Mouse (Mus musculus): ENCODE measurements around the gene Slc15a3. TPM values are rescaled to one million over a fixed set of nuclear protein-coding genes. Genes with fewer than 3 reads are reported as not detected.

Slc15a3 gene
- polyA plus RNA-seq, 1 experiment from 2014 or later, result 0.29 TPM

DNA sequence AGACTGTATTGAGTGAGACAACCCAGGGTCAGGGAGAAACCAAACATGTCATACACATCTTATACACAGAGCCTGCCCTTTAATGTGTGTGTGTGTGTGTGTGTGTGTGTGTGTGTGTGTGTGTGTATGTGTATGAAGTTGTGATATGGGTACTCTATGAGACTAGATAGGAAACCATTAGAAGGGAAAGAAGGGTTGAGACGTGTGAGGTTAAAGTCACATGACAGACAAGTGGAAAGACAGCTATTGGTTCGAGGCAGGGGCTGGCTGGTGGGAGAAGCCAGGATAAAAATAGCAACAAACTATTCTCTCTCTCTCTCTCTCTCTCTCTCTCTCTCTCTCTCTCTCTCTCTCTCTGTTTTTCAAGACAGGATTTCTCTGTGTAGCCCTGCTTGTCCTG lies 23.1 kb upstream of the Slc15a3 start:
- Histone ChIP-seq H3K27ac (no peak overlapping the region), H3K27me3 (ENCODE audit: control insufficient read depth, insufficient read depth, low read length) (no peaks in the 10 kb centered on the region), H3K4me3 (replicated peaks; ENCODE audit: low read length) (no peak overlapping the region), H3K9ac (no peak overlapping the region), H3K36me3 (replicated peaks; ENCODE audit: control insufficient read depth, insufficient read depth) (no peaks in the 10 kb centered on the region), H3K4me2 (replicated peaks) (no peak overlapping the region), H3K9me3 (ENCODE audit: control insufficient read depth, low read length) (no peaks in the 10 kb centered on the region), H3K4me1 (replicated peaks; ENCODE audit: control insufficient read depth, insufficient read depth, low read length) (no peaks in the 10 kb centered on the region)
- ATAC-seq (ENCODE audit: low FRiP score), result no peak
- WGBS, result 76% methylated on average over 2 of the region's 2 CpGs
- DNase-seq (ENCODE audit: low spot score), result no peak

DNA sequence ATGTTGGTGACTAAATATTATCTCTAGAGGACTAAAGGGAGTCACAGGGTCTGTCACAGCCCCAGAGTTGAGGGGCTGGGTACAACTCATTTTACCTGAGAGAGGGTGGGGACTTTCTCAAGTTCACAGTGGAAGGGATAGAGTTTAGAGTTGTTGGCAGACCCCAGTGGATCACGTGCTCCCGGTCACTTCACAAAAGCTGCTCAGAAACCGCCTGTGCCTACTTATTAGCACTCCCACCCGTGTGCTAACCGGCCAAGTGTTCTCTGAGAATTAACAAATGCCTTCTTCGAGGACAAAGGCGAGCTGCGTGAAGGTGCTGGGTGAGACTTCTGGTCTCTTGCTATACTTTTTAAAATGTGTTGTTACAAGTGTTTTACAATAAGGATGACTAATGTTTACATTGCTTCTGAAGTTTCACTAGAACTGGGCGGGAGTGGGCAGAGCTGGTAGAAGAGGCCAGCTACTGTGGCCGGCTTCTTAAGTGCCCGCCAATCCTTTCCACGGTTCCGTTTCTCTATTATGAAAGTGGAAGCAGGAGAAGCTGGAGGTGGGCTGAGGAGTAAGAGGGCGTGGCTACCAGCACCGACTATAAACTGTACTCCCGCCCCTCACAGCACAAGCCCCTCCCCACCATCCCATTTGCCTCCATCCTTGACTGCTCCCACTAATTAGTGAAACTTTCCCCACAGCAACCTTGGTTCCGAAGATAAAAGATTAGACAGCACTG lies 21.1 kb upstream of the Slc15a3 start:
- H3K4me1 ChIP-seq (replicated peaks; ENCODE audit: control insufficient read depth, insufficient read depth, low read length), result no peaks in the 10 kb centered on the region
- no peak for ATAC-seq (ENCODE audit: low FRiP score)
- H3K27ac ChIP-seq, result no peak overlapping the region
- no peak for DNase-seq (ENCODE audit: low spot score)
- H3K27me3 ChIP-seq (ENCODE audit: control insufficient read depth, insufficient read depth, low read length), result no peaks in the 10 kb centered on the region
- H3K4me3 ChIP-seq (replicated peaks; ENCODE audit: low read length), result no peak overlapping the region
- no peak overlapping the region for H3K4me2 ChIP-seq (replicated peaks)
- H3K9me3 ChIP-seq (ENCODE audit: control insufficient read depth, low read length), result no peaks in the 10 kb centered on the region
- WGBS, result 50% methylated on average over 17 of the region's 17 CpGs
- H3K36me3 ChIP-seq (replicated peaks; ENCODE audit: control insufficient read depth, insufficient read depth), result no peaks in the 10 kb centered on the region
- H3K9ac ChIP-seq, result no peak overlapping the region

DNA sequence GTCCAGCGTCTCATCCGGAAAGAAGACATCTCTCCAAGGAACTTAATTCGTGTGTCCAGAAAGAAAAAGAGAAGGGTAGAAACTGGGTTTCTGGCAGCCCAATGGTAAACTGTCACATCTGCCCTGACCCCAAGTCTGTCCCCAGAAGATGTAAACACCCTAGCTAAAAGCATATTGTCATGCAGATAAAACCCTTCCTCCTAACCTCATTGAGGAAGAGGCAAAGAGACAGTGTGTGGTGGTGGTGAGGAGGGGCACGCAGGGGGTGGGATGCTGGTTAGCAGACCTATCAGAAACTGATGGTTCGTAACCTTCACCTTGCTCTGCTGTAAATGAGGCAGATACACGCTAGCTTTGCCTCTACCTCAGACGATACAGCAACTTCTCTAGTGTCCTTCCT lies 18.2 kb upstream of the Slc15a3 start:
- H3K36me3 ChIP-seq (replicated peaks; ENCODE audit: control insufficient read depth, insufficient read depth), result no peaks in the 10 kb centered on the region
- H3K27ac ChIP-seq, result no peak overlapping the region
- WGBS, result 47% methylated on average over 7 of the region's 7 CpGs
- DNase-seq (ENCODE audit: low spot score) (no peak), ATAC-seq (ENCODE audit: low FRiP score) (no peak)
- H3K9ac ChIP-seq, result no peak overlapping the region
- no peak overlapping the region for H3K4me3 ChIP-seq (replicated peaks; ENCODE audit: low read length)
- H3K4me2 ChIP-seq (replicated peaks), result no peak overlapping the region
- no peaks in the 10 kb centered on the region for H3K27me3 ChIP-seq (ENCODE audit: control insufficient read depth, insufficient read depth, low read length)
- H3K4me1 ChIP-seq (replicated peaks; ENCODE audit: control insufficient read depth, insufficient read depth, low read length), result no peaks in the 10 kb centered on the region
- H3K9me3 ChIP-seq (ENCODE audit: control insufficient read depth, low read length), result no peaks in the 10 kb centered on the region

DNA sequence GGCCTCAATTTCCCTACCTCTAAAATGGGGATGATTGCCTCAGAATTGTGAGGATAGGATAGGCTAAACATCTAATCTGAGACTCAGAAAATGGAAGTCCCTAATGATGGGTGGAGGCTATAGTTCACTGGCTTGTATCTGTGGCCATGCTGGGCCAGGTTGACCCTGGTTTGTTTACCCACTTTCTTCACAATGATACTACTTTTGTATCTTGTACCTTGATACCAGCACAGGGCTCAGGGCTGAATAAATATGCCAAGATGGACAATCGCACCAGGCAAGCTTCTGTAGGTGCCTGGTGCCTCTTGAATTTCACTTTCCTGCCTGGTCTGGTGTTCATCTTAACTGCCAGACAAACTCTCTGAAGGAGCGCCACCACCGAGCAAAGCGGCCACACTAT lies 17.0 kb upstream of the Slc15a3 start:
- Histone ChIP-seq H3K36me3 (replicated peaks; ENCODE audit: control insufficient read depth, insufficient read depth) (no peaks in the 10 kb centered on the region), H3K4me1 (replicated peaks; ENCODE audit: control insufficient read depth, insufficient read depth, low read length) (no peaks in the 10 kb centered on the region), H3K9ac (no peak overlapping the region), H3K27ac (no peak overlapping the region), H3K4me3 (replicated peaks; ENCODE audit: low read length) (no peak overlapping the region), H3K4me2 (replicated peaks) (no peak overlapping the region), H3K27me3 (ENCODE audit: control insufficient read depth, insufficient read depth, low read length) (no peaks in the 10 kb centered on the region), H3K9me3 (ENCODE audit: control insufficient read depth, low read length) (no peaks in the 10 kb centered on the region)
- no peak for DNase-seq (ENCODE audit: low spot score)
- WGBS, result 95% methylated on average over 4 of the region's 4 CpGs
- ATAC-seq (ENCODE audit: low FRiP score), result no peak

DNA sequence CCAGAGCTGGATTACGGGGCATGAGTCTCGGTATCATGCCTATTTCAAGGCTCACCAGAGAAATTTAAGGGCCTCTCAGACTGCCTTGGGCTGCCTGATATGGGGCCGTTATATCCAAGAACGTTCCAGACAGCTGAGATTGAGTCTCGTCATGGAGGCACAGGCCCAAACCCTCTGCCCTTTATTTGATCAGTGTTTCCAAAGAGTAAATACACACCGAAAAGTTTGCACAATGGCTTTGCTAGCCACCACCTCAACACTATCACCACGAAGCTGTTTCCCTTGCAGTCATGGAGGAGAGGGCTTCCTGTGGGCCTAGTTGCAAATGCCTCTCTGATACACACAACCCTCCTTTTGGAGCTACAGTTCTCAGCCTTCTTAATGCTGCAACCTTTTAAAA lies 15.5 kb upstream of the Slc15a3 start:
- WGBS, result 91% methylated on average over 7 of the region's 7 CpGs
- no peak overlapping the region for H3K27ac ChIP-seq
- no peaks in the 10 kb centered on the region for H3K4me1 ChIP-seq (replicated peaks; ENCODE audit: control insufficient read depth, insufficient read depth, low read length)
- no peaks in the 10 kb centered on the region for H3K36me3 ChIP-seq (replicated peaks; ENCODE audit: control insufficient read depth, insufficient read depth)
- H3K4me2 ChIP-seq (replicated peaks), result no peak overlapping the region
- no peaks in the 10 kb centered on the region for H3K27me3 ChIP-seq (ENCODE audit: control insufficient read depth, insufficient read depth, low read length)
- no peak for ATAC-seq (ENCODE audit: low FRiP score)
- no peak for DNase-seq (ENCODE audit: low spot score)
- H3K9me3 ChIP-seq (ENCODE audit: control insufficient read depth, low read length), result no peaks in the 10 kb centered on the region
- no peak overlapping the region for H3K4me3 ChIP-seq (replicated peaks; ENCODE audit: low read length)
- no peak overlapping the region for H3K9ac ChIP-seq

DNA sequence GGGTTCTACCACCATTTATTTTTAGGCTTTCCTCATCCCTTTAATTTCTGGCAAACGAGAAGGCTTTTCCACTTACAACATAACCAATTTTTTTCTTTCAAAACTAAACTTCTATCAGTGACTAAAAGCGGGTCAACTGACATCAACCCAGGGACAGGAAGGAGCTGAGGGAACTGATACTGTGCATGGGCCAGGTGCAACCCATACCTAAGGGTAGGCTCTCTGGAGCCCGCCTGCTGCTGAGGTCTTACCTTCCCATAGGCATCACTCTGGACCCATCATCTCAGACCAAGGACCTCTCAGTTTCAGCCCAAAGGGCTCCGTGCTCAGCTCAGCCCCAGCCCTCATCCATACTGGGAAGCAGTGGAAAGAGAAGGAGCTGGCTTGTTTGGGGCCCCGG lies 11.2 kb upstream of the Slc15a3 start:
- Histone ChIP-seq H3K36me3 (replicated peaks; ENCODE audit: control insufficient read depth, insufficient read depth) (no peaks in the 10 kb centered on the region), H3K27ac (no peak overlapping the region), H3K27me3 (ENCODE audit: control insufficient read depth, insufficient read depth, low read length) (no peaks in the 10 kb centered on the region), H3K4me1 (replicated peaks; ENCODE audit: control insufficient read depth, insufficient read depth, low read length) (no peaks in the 10 kb centered on the region), H3K9ac (no peak overlapping the region), H3K4me3 (replicated peaks; ENCODE audit: low read length) (no peak overlapping the region), H3K9me3 (ENCODE audit: control insufficient read depth, low read length) (no peaks in the 10 kb centered on the region), H3K4me2 (replicated peaks) (no peak overlapping the region)
- ATAC-seq (ENCODE audit: low FRiP score) (no peak), DNase-seq (ENCODE audit: low spot score) (no peak)
- 95% methylated on average over 5 of the region's 5 CpGs for WGBS

DNA sequence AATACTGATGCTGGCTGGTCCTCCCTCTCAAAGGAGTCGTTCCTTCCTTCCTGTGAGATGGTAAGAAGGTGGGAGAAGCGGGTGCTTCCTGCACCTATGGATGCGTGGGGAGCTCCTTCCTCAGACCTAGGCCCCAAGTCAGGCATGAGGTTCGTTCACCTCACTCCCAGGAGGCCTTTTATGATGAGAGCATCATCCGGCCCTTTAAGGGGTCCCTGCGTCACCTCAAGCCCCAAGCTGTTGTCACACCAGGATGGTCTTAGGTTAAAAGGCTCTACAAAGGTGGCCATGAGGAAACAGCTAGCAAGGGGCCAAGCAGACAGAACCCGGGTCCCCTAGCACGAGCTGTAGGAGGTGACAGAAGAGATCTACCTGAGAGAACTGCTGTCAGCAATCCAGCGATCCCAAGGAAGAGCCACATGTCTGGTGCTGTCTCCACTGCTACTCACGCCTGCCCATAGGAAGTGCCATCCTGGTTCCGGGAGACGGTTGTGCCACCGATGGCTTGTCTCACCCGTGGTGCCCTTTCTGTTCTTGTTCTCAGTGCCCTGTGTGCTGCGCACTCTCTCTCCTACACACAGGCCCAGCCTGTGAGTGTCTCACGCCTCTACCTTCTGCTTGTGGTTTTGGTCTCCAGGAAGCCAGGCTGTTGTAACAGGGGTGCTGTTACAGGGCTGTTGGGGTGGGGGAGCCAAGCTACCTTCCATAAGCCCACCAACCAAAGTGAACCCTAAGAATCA lies 9.9 kb upstream of the Slc15a3 start, which contains the start of gene Cd6:
Gene Cd6 (minus strand): TSS at position 623 of the 740 bp plus-strand sequence.
- no peak within 1 kb of the TSS for H3K4me2 ChIP-seq (replicated peaks)
- H3K9ac ChIP-seq, result no peak within 1 kb of the TSS
- no peaks in the 10 kb centered on the region for H3K4me1 ChIP-seq (replicated peaks; ENCODE audit: control insufficient read depth, insufficient read depth, low read length)
- H3K27ac ChIP-seq, result no peak within 1 kb of the TSS
- no peaks in the 10 kb centered on the region for H3K9me3 ChIP-seq (ENCODE audit: control insufficient read depth, low read length)
- H3K4me3 ChIP-seq (replicated peaks; ENCODE audit: low read length), result no peak within 1 kb of the TSS
- no peak for ATAC-seq (ENCODE audit: low FRiP score)
- WGBS, result 91% methylated on average over 16 of the region's 16 CpGs
- no peaks in the 10 kb centered on the region for H3K36me3 ChIP-seq (replicated peaks; ENCODE audit: control insufficient read depth, insufficient read depth)
- no peak for DNase-seq (ENCODE audit: low spot score)
- no peaks in the 10 kb centered on the region for H3K27me3 ChIP-seq (ENCODE audit: control insufficient read depth, insufficient read depth, low read length)

DNA sequence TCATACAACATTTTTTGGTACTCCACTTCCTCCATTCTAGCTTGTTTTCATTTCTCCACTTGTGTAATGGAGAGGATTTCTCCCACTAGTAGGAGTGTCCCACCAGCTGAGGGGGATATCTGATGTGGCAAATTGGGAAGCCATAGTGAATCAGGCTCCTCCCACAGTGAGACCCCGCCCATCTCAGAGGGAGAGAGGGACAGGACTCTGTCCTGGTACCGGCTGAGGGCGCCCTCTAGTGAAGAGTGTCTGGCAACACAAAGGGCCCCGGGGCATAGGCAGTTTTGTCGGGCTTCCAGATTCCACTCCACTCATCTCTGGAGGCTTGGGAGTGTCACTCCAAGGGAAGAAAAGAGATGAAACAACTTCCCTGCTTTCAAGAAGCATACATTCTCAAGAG lies 8.1 kb upstream of the Slc15a3 start:
- Histone ChIP-seq H3K4me3 (replicated peaks; ENCODE audit: low read length) (no peak overlapping the region), H3K27me3 (ENCODE audit: control insufficient read depth, insufficient read depth, low read length) (no peaks in the 10 kb centered on the region), H3K9ac (no peak overlapping the region), H3K27ac (no peak overlapping the region), H3K36me3 (replicated peaks; ENCODE audit: control insufficient read depth, insufficient read depth) (no peaks in the 10 kb centered on the region), H3K4me2 (replicated peaks) (no peak overlapping the region), H3K4me1 (replicated peaks; ENCODE audit: control insufficient read depth, insufficient read depth, low read length) (no peaks in the 10 kb centered on the region), H3K9me3 (ENCODE audit: control insufficient read depth, low read length) (no peaks in the 10 kb centered on the region)
- DNase-seq (ENCODE audit: low spot score) (no peak), ATAC-seq (ENCODE audit: low FRiP score) (no peak)
- WGBS, result 15% methylated on average over 5 of the region's 5 CpGs

DNA sequence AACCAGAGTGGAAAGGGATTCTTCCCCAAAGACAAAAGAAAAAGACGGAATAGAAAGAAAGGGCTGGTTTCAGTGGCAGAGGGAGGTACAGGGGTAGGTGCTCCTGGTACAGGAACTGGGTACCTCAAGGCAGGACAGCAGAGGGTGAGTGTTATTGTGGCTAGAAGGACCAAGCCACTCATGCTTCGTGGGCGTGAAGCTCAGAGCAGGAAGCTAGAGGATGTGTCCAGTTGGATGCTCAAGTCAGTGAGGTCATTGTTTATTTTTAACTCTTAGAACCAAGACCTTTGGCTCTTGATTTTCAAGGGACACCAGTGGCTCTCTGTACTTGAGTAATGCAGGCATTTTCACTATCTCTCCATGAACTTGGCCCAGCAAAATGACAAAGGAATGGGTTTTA lies 7.5 kb upstream of the Slc15a3 start:
- 91% methylated on average over 3 of the region's 3 CpGs for WGBS

More for the DNA sequence above, 7.5 kb upstream of the Slc15a3 start:
- H3K4me1 ChIP-seq (replicated peaks; ENCODE audit: control insufficient read depth, insufficient read depth, low read length), result no peaks in the 10 kb centered on the region
- no peak overlapping the region for H3K4me2 ChIP-seq (replicated peaks)
- H3K27me3 ChIP-seq (ENCODE audit: control insufficient read depth, insufficient read depth, low read length), result no peaks in the 10 kb centered on the region
- H3K4me3 ChIP-seq (replicated peaks; ENCODE audit: low read length), result no peak overlapping the region
- no peak for DNase-seq (ENCODE audit: low spot score)
- H3K27ac ChIP-seq, result no peak overlapping the region
- no peak overlapping the region for H3K9ac ChIP-seq
- no peak for ATAC-seq (ENCODE audit: low FRiP score)
- H3K36me3 ChIP-seq (replicated peaks; ENCODE audit: control insufficient read depth, insufficient read depth), result no peaks in the 10 kb centered on the region
- H3K9me3 ChIP-seq (ENCODE audit: control insufficient read depth, low read length), result no peaks in the 10 kb centered on the region

All from hindbrain, embryonic 14.5 days (tissue).